Mouse (Mus musculus) intestine, embryonic 16.5 days (tissue): ENCODE data around the gene Cfb. TPM values are rescaled to one million over a fixed set of nuclear protein-coding genes. Genes with fewer than 3 reads are reported as not detected.
"Not testable (repeated sequence)": the region's sequence is repeated elsewhere in the genome, so short reads cannot be mapped to it uniquely, and the experiment has no call there.

Source experiments
- ATAC-seq: fragments of 200-750 bp; cut with Nextera tagmentation; 2 replicates; pipeline ENCODE4 v1.8.0; 2017; ENCODE audit warnings: moderate TSS enrichment, moderate library complexity
- H3K27ac ChIP-seq: fragments of 300-500 bp; sonication (generic); 2 replicates; pipeline ENCODE4 v1.5.1; 2014; ENCODE audit warnings: mild to moderate bottlenecking, low read length
- H3K27me3 ChIP-seq: fragments of 300-500 bp; sonication (generic); replicated peaks from 2 replicates; pipeline ENCODE4 v1.6.1; 2014; ENCODE audit warnings: low read length, control low read depth, mixed read lengths; ENCODE audit not compliant: control insufficient read depth, insufficient read depth
- H3K36me3 ChIP-seq: fragments of 300-500 bp; sonication (generic); 2 replicates; pipeline ENCODE4 v1.6.1; 2014; ENCODE audit warnings: low read length, control low read depth; ENCODE audit not compliant: control insufficient read depth, insufficient read depth
- H3K4me1 ChIP-seq: fragments of 300-500 bp; sonication (generic); 2 replicates; pipeline ENCODE4 v1.6.1; 2014; ENCODE audit warnings: low read length, control low read depth, mixed read lengths; ENCODE audit not compliant: control insufficient read depth, insufficient read depth
- H3K4me2 ChIP-seq: fragments of 300-500 bp; sonication (generic); 2 replicates; pipeline ENCODE4 v1.6.1; 2014; ENCODE audit warnings: low read depth, low read length, control low read depth
- H3K4me3 ChIP-seq: fragments of 300-500 bp; sonication (generic); 2 replicates; pipeline ENCODE4 v1.5.1; 2014; ENCODE audit warnings: mild to moderate bottlenecking, low read length
- H3K9ac ChIP-seq: fragments of 300-500 bp; sonication (generic); 2 replicates; pipeline ENCODE4 v1.6.1; 2014; ENCODE audit warnings: low read depth, low read length
- H3K9me3 ChIP-seq: fragments of 300-500 bp; sonication (generic); 2 replicates; pipeline ENCODE4 v1.6.1; 2016; ENCODE audit warnings: low read length, control low read depth; ENCODE audit not compliant: control insufficient read depth
- WGBS: fragments of 180-500 bp; shearing (Covaris S2); extraction: QIAGEN DNeasy Blood & Tissue Kit; methylation state at CpG from one replicate; pipeline ENCODE4 v1.1.7; 2014; 5-methylcytosine and 5-hydroxymethylcytosine counted together
- polyA plus RNA-seq: library from polyadenylated mRNA; unstranded; fragments of >200 nt; fragmentation: Nextera tagmentation; extraction: Ambion mirVana; gene quantifications from 2 replicates; pipeline ENCODE4 v1.2.1, GENCODE M21; 2015

The Cfb gene
- 95.8 and 107 TPM in 2 replicates for polyA plus RNA-seq

DNA sequence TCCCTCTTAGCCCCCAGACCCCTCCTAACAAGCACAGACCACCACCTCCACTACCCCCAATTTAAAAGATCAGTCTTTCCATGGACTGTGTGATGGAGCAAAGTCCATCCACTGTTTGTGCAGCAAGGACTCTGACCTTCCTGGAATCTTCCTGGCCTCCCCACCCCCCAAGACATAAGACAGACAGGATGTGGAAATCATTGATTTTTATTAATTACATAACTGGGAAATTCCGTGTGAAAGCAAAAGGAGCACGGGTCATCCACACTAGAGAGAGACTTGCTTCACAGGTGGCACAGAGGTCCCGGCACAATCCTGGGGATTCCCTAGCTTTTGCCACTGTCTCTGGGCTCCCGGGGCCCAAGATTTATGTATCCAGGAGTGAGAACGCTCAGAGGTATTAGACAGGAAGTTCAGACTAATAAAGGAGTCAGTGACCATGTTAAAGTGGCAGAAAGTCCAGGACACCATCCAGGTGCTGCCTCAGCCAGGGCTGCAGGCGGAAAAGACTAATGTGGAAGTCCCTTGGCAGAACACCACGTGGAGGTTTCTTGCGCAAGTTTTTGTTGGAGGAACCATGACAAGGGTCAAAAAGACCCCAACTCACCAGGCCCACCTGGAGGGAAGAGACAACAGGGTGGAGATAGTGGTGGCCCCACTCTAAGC is at the start of gene Cfb:
Cfb (minus strand) TSS at position 103 of the 666 bp plus-strand sequence.
- no peaks in the 10 kb centered on the region for H3K9me3 ChIP-seq
- peak; percentile 86 for ATAC-seq
- no peaks in the 10 kb centered on the region for H3K27me3 ChIP-seq
- 39% methylated on average over 8 of the region's 8 CpGs for WGBS
- H3K4me3 ChIP-seq, result peak within 1 kb of the TSS; percentile 40
- peak within 1 kb of the TSS; percentile 63 for H3K9ac ChIP-seq
- peak within 1 kb of the TSS; percentile 89 for H3K27ac ChIP-seq
- peaks cover 9% of the 10 kb centered on the region; the same call in 1 of the 2 replicates for H3K4me1 ChIP-seq
- H3K4me2 ChIP-seq, result peak within 1 kb of the TSS; percentile 55
- no peaks in the 10 kb centered on the region; the same call in 1 of the 2 replicates for H3K36me3 ChIP-seq

DNA sequence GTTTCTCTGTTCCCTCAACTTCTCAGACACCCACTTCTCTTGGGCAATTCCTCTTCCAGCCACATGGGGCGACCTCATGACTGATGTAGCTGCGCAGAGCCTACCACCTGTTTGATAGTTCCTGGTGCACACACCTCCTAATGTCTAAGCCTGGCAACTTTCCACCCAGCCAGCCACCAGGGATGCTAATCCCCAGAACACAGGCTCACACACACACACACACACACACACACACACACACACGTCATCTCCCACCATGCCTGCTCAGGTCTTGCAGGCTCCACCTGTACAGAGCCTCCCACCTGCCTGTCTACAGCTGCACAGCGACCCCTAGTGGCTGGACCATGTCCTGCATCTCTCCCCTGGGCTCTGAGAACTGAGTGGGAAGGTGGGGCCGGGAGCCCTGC is 49.6 kb upstream of the Cfb start:
- peaks cover 33% of the 10 kb centered on the region for H3K36me3 ChIP-seq
- 39% methylated on average over 5 of the region's 5 CpGs for WGBS
- H3K9me3 ChIP-seq, result no peaks in the 10 kb centered on the region
- no peak overlapping the region for H3K27ac ChIP-seq
- no peak overlapping the region for H3K4me2 ChIP-seq
- ATAC-seq, result peak; percentile 43
- peaks cover 19% of the 10 kb centered on the region; the same call in 1 of the 2 replicates for H3K4me1 ChIP-seq
- H3K27me3 ChIP-seq, result no peaks in the 10 kb centered on the region
- no peak overlapping the region for H3K9ac ChIP-seq
- H3K4me3 ChIP-seq, result no peak overlapping the region

DNA sequence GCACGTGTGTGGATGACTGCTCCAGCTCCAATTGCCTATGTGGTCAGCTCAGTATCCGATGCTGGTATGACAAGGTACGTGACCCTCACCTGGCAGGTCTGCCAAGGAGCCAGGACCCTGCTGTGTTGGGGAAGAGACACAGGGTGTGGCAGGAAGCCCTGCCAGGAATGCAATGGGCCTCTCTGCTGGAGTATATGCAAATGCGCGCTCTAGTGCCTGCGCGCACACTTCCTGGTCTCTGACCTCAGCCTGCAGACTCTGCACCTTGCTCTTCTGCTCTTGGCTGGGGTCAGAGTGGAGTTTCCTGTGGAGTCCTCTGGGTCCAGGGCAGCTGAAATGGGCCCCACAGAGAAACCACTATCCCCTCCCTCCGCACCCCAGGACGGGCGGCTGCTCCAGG is 48.7 kb upstream of the Cfb start:
- Histone ChIP-seq H3K4me3 (peak overlapping the region; percentile 15; the same call in 1 of the 2 replicates), H3K36me3 (peaks cover 41% of the 10 kb centered on the region), H3K9ac (peak overlapping the region; percentile 31), H3K4me2 (no peak overlapping the region), H3K27ac (peak overlapping the region; percentile 88), H3K9me3 (no peaks in the 10 kb centered on the region), H3K27me3 (no peaks in the 10 kb centered on the region), H3K4me1 (peaks cover 15% of the 10 kb centered on the region; the same call in 1 of the 2 replicates)
- ATAC-seq, result peak; percentile 74
- WGBS, result 68% methylated on average over 10 of the region's 10 CpGs

DNA sequence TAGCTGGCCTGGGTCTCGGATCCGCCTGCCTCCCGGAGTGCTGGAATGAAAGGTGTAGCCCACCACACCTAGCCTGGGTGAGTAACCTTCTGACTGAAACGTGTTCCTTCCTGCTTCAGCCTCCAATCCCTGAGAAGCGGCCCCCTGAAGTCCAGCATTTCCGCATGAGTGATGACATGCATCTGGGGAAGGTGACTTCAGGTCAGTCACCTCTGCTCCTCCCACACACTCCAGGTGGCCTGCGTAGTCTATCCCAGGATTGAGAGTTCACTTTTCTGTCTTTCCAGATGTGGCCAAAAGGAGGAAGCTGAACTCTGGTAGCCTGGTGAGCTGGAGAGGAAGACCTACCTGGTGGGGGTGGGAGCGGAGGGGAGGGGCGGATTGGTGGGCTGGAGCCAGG is 40.6 kb upstream of the Cfb start:
- no peaks in the 10 kb centered on the region for H3K9me3 ChIP-seq
- H3K36me3 ChIP-seq, result peaks cover 32% of the 10 kb centered on the region
- no peak for ATAC-seq
- no peak overlapping the region for H3K27ac ChIP-seq
- peaks cover 8% of the 10 kb centered on the region; the same call in 1 of the 2 replicates for H3K4me1 ChIP-seq
- no peaks in the 10 kb centered on the region for H3K27me3 ChIP-seq
- WGBS, result 78% methylated on average over 9 of the region's 9 CpGs
- no peak overlapping the region for H3K4me3 ChIP-seq
- 0 out of 2 replicates have a peak overlapping the region, but pooled peaks have one; percentile 30 for H3K9ac ChIP-seq
- H3K4me2 ChIP-seq, result no peak overlapping the region

DNA sequence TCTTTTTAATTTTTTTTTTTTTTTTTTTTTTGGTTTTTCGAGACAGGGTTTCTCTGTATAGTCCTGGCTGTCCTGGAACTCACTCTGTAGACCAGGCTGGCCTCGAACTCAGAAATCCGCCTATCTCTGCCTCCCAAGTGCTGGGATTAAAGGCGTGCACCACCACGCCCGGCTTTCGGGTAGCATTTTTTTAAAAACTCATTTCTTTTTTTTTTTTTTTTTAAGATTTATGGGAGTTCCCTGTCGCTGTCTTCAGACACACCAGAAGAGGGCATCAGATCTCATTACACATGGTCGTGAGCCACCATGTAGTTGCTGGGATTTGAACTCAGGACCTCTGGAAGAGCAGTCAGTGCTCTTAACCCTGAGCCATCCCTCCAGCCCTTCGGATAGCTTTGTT is 39.6 kb upstream of the Cfb start:
- peaks cover 26% of the 10 kb centered on the region for H3K36me3 ChIP-seq
- H3K4me2 ChIP-seq, H3K27me3 ChIP-seq, H3K4me3 ChIP-seq, ATAC-seq, H3K9me3 ChIP-seq, H3K27ac ChIP-seq, H3K4me1 ChIP-seq, H3K9ac ChIP-seq: not testable (repeated sequence)
- WGBS, result 85% methylated on average over 9 of the region's 10 CpGs

DNA sequence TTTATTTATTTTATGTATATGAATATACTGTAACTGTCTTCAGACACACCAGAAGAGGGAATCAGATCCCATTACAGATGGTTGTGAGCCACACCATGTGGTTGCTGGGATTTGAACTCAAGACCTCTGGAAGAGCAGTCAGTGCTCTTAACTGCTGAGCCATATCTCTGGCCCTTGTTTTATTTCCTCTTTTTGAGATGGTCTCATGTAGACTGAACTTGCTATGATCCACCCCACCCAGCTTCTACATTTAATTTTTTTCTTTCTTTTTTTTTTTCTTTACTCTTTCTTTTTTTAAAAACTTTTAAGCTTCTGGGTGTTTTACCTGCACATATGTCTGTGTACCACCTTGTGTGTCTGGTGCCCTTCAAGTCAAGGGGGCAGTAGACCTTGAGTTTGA is 38.5 kb upstream of the Cfb start:
- H3K4me1 ChIP-seq, result peaks cover 16% of the 10 kb centered on the region
- H3K27me3 ChIP-seq, H3K4me2 ChIP-seq, H3K9me3 ChIP-seq, H3K9ac ChIP-seq, H3K27ac ChIP-seq, ATAC-seq, H3K4me3 ChIP-seq: not testable (repeated sequence)
- H3K36me3 ChIP-seq, result peaks cover 23% of the 10 kb centered on the region

DNA sequence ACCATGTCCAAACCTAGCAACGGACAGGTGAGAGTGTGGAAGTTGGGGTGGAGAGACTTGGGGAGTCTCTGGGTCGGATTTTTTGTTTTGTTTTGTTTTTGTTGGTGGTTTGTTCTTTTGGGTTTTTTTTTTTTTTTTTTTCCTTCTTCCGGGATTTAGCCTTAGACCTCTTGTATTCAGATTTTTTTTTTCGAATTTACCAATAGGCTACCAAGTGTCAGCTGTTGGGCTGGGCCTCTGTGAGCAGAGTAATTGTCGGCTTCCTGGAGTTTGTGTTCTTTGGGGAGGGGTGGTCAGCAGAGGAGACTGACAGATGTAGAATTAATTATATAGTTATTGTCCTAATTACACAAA is 37.5 kb upstream of the Cfb start:
- H3K4me2 ChIP-seq, result peak overlapping the region; percentile 83
- no peak for ATAC-seq
- peak overlapping the region; percentile 94 for H3K27ac ChIP-seq
- under 1% methylated on average over 5 of the region's 5 CpGs for WGBS
- H3K9ac ChIP-seq, result peak overlapping the region; percentile 99
- no peaks in the 10 kb centered on the region for H3K27me3 ChIP-seq
- peak overlapping the region; percentile 94 for H3K4me3 ChIP-seq
- H3K36me3 ChIP-seq, result peaks cover 19% of the 10 kb centered on the region
- H3K9me3 ChIP-seq, result no peaks in the 10 kb centered on the region
- H3K4me1 ChIP-seq, result peaks cover 23% of the 10 kb centered on the region

DNA sequence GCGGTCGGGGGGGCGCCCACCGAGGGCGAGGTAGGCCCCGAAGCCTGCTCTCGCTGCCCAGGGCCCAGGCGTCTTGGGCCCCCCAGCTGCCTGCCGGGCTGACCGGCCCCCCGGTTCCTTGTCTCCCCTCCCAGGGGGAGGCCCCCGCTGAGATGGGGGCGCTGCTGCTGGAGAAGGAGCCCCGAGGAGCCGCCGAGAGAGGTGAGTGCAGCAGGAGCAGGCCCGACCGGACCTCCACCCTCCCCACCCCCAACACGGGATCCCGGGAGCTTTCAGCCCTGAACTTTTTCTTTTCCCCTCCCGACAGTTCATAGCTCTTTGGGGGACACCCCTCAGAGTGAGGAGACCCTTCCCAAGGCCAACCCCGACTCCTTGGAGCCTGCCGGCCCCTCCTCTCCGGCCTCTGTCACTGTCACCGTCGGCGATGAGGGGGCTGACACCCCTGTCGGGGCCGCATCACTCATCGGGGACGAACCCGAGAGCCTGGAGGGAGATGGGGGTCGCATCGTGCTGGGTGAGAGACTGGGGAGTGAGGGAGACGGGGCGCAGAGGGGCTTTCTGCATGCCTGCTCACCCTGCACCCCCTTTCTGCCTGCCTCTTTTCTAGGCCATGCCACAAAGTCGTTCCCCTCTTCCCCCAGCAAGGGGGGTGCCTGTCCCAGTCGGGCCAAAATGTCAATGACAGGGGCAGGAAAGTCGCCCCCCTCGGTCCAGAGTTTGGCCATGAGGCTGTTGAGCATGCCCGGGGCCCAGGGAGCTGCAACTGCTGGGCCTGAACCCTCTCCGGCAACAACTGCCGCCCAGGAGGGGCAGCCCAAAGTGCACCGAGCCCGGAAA is 37.0 kb upstream of the Cfb start:
- Histone ChIP-seq H3K27me3 (no peaks in the 10 kb centered on the region), H3K36me3 (peaks cover 19% of the 10 kb centered on the region), H3K27ac (peak overlapping the region; percentile 94), H3K4me1 (peaks cover 23% of the 10 kb centered on the region), H3K4me3 (peak overlapping the region; percentile 94), H3K9me3 (no peaks in the 10 kb centered on the region), H3K9ac (peak overlapping the region; percentile 99), H3K4me2 (peak overlapping the region; percentile 83)
- ATAC-seq, result peak; percentile 14; the same call in 1 of the 2 replicates
- under 1% methylated on average over 40 of the region's 45 CpGs for WGBS

DNA sequence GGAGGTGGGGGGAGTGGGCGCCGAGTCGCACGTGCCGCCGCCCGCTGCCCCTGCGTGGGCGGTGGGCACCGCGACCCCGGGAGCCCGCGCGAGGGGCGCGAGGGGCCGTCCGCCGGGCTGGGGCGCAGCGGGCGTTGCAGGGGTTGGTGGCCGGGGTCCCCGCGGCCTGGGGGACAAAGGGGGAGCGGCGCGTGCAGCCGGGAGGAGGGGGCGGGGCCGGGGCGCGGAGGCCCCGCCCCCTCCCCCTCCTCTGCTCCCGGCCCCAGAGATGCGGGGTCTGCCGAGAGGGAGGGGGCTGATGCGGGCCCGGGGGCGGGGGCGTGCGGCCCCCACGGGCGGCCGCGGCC is 36.4 kb upstream of the Cfb start:
- Histone ChIP-seq H3K27ac (peak overlapping the region; percentile 94), H3K4me1 (peaks cover 25% of the 10 kb centered on the region), H3K9me3 (no peaks in the 10 kb centered on the region), H3K27me3 (no peaks in the 10 kb centered on the region), H3K4me2 (peak overlapping the region; percentile 83; the same call in 1 of the 2 replicates), H3K36me3 (peaks cover 19% of the 10 kb centered on the region), H3K9ac (peak overlapping the region; percentile 99), H3K4me3 (peak overlapping the region; percentile 94)
- WGBS, result 1% methylated on average over 14 of the region's 47 CpGs
- no peak for ATAC-seq
